Mouse (Mus musculus) testis, adult 2 months (tissue): ENCODE measurements around the gene Fto. TPM values are rescaled to one million over a fixed set of nuclear protein-coding genes. Genes with fewer than 3 reads are reported as not detected.

Experiments used
- H3K27ac ChIP-seq: fragments of 200-500 bp; 2 replicates; pipeline ENCODE4 v1.5.1; 2012; ENCODE audit warnings: low read depth, low read length; ENCODE audit not compliant: control insufficient read depth, insufficient read depth
- H3K27me3 ChIP-seq: fragments of 200-500 bp; 2 replicates; pipeline ENCODE4 v1.6.1; 2012; ENCODE audit warnings: mild to moderate bottlenecking, low read length, moderate library complexity; ENCODE audit not compliant: control insufficient read depth, insufficient read depth
- H3K36me3 ChIP-seq: fragments of 200-500 bp; 2 replicates; pipeline ENCODE4 v1.6.1; 2012; ENCODE audit warnings: mild to moderate bottlenecking, low read length; ENCODE audit not compliant: control insufficient read depth, insufficient read depth
- H3K4me1 ChIP-seq: fragments of 200-500 bp; 2 replicates; pipeline ENCODE4 v1.6.1; 2012; ENCODE audit warnings: low read length; ENCODE audit not compliant: control insufficient read depth, insufficient read depth
- H3K4me3 ChIP-seq: fragments of 200-500 bp; 2 replicates; pipeline ENCODE4 v1.5.1; 2012; ENCODE audit warnings: low read depth, mild to moderate bottlenecking, low read length, moderate library complexity, mixed read lengths; ENCODE audit not compliant: control insufficient read depth
- CTCF ChIP-seq: fragments of 200-500 bp; IDR thresholded peaks from 2 replicates; pipeline ENCODE4 v1.5.1; 2012; ENCODE audit warnings: low read depth, mild to moderate bottlenecking, inconsistent platforms, low read length, moderate library complexity; ENCODE audit not compliant: control insufficient read depth, insufficient read depth, insufficient replicate concordance
- POLR2A ChIP-seq: fragments of 200-500 bp; IDR thresholded peaks from 2 replicates; pipeline ENCODE4 v1.6.1; 2012; ENCODE audit warnings: low read depth, mild to moderate bottlenecking, inconsistent platforms, low read length, moderate library complexity; ENCODE audit not compliant: control insufficient read depth
- polyA plus RNA-seq: library from polyadenylated mRNA; depleted of rRNA; stranded (reverse); fragments of >200 nt; gene quantifications from 2 replicates; pipeline ENCODE4 v1.2.3, GENCODE M21; 2012

Gene Fto
- polyA plus RNA-seq, 1 experiment: 56.4 TPM

- Histone ChIP-seq H3K4me3 (no peak overlapping the region), H3K36me3 (no peaks in the 10 kb centered on the region), H3K27ac (no peak overlapping the region), H3K27me3 (no peaks in the 10 kb centered on the region), H3K4me1 (no peaks in the 10 kb centered on the region)
- TF ChIP-seq POLR2A: no peak
- TF ChIP-seq CTCF: no peak
These were observed 372.1 kb downstream of the Fto start for GRCm38 (mm10) chr8:91685408-91685807.

DNA sequence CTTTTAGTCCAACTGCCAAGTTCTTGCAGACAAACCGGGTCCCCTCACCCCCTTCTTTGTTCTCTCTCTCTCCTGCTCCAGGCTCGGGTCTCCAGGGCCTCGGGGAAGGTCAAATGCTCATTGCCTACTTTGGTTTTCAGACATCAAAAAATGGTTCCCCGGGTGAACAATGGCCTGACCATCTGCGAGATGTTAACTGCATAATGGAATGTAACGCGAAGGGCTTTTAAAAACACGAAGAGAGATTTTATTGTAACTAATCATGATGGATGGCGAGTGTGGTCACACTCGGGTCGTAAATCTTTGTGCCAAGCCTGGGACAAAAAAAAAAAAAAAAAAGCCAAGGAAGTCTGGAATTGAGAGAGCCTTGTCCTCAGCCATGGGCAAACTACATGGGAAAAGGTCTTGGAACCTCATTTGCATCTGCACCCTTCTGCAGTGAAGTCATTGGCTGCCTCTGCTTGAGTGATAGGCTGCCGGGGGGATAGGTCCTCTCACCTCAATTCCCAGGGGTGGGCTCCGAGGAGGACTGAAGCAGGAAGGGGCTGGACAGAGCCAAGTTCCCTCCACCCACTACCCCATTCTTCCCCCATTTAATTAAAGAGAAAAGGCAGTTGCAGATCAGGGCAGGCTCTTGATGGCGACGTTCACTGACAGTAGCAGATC, 378.9 kb downstream of the Fto start:
- no peak overlapping the region for H3K27ac ChIP-seq

DNA sequence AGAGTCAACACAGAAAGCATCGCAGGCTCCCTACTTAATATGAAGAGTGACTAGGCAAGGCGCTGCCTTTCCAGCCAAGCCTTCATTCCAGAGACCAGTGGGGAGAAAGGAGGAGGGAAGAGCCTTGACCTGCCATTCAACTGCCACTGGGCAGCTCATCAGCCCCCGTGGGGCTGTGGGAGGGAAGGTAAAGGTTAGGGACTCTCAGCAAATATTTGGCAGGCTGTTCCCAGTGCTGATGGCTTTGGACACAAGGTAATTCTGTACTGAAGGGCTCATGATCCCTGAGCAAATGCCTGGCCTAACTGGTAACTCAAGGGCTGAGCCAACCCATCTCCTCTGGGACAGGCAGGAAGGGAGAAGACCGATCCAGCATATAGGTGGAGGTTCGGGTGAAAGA, 393.2 kb downstream of the Fto start:
- Histone ChIP-seq H3K4me3 (no peak overlapping the region), H3K27me3 (no peaks in the 10 kb centered on the region), H3K36me3 (no peaks in the 10 kb centered on the region), H3K4me1 (no peaks in the 10 kb centered on the region), H3K27ac (no peak overlapping the region)
- TF ChIP-seq POLR2A: no peak
- no peak for TF ChIP-seq CTCF

More for the DNA sequence above, 378.9 kb downstream of the Fto start:
- Histone ChIP-seq H3K36me3 (no peaks in the 10 kb centered on the region), H3K4me3 (peak overlapping the region; percentile 34), H3K4me1 (peaks cover 11% of the 10 kb centered on the region; the same call in 1 of the 2 replicates), H3K27me3 (no peaks in the 10 kb centered on the region)
- TF ChIP-seq CTCF: no peak
- no peak for TF ChIP-seq POLR2A

GRCm38 (mm10) chr8:91708661-91709060, 395.3 kb downstream of the Fto start:
- H3K27ac ChIP-seq: no peak overlapping the region

DNA sequence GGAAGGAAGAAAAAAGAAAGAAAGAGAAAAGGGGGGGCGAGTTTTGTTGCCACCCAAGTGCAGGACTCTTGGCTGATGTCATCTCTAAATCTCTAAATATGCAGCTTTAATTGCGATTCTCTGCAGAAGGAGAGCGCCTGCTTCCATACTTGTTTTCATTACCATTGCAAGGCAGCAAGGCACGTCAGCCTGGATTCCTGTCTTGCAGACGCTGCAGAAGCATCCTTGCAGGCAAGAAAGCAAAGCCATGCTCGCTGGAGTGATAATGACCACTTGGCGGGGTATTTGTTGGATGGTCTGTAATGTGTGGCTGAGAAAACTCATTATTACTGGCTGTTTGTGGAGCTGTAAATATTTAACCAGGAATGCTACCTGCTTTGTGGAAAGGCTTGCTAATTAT, 396.4 kb downstream of the Fto start:
- Histone ChIP-seq H3K4me1 (no peaks in the 10 kb centered on the region; the same call in 1 of the 2 replicates), H3K4me3 (no peak overlapping the region), H3K27ac (no peak overlapping the region), H3K27me3 (no peaks in the 10 kb centered on the region), H3K36me3 (no peaks in the 10 kb centered on the region)
- no peak for TF ChIP-seq POLR2A
- TF ChIP-seq CTCF: no peak

More at GRCm38 (mm10) chr8:91708661-91709060, 395.3 kb downstream of the Fto start:
- TF ChIP-seq CTCF (no peak), POLR2A (no peak)
- no peaks in the 10 kb centered on the region; the same call in 1 of the 2 replicates for H3K4me1 ChIP-seq
- no peaks in the 10 kb centered on the region for H3K36me3 ChIP-seq
- H3K27me3 ChIP-seq: no peaks in the 10 kb centered on the region
- no peak overlapping the region for H3K4me3 ChIP-seq

DNA sequence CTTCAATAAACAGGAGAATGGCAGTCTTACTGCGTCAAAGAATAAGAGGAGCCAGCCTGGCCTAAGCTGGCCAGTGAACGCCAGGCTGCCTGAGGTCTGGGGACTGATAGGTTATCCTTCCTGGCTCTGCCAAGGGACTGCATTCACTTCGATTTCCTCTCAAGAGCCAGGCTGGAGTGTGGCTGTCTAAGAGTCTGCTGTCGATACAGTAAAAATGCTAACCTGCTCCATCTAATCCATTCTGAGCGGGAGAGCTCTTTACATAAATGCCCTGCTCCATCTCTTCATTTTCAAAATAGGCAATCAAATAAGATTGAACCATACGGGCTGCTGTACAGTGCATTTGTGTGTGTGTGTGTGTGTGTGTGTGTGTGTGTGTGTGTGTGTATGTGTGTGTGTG, 397.9 kb downstream of the Fto start:
- Histone ChIP-seq H3K27ac (no peak overlapping the region), H3K4me1 (no peaks in the 10 kb centered on the region; the same call in 1 of the 2 replicates), H3K4me3 (no peak overlapping the region), H3K36me3 (no peaks in the 10 kb centered on the region), H3K27me3 (no peaks in the 10 kb centered on the region)
- TF ChIP-seq POLR2A (no peak), CTCF (no peak)

DNA sequence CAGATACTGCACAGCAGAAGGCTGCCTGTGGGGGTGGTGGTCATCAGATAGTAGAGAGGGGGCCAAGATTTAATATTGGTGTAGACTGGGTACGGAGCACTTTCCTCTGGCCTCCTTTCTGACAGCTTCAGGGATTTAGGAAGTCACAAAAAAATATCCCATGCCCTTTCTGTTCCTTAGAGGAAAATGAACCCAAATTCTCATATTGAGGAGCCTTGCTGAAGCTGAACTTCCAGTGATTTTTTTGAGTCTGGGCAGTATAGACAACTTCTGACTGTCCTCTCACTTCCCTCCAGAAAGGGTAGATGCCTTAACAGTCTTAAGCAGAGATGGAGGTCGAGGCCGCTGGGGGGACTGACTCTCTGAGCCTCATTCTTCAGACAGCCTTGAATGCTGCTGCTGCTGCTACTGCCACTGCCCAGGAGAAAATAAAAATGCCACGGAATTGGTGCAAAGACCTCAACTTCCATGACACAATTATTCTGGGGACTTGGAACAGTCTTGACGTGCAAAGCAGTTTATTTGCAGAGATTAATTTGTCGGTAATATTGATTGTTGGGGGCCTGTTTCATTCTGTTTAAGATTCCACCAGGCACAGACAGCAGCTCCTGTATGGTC, 398.8 kb downstream of the Fto start:
- Histone ChIP-seq H3K27ac (no peak overlapping the region), H3K36me3 (no peaks in the 10 kb centered on the region), H3K27me3 (no peaks in the 10 kb centered on the region), H3K4me3 (no peak overlapping the region), H3K4me1 (no peaks in the 10 kb centered on the region; the same call in 1 of the 2 replicates)
- no peak for TF ChIP-seq CTCF
- no peak for TF ChIP-seq POLR2A
